Mouse (Mus musculus) neural tube, embryonic 15.5 days (tissue): ENCODE results near the gene Gm37240. TPM values are rescaled to one million over a fixed set of nuclear protein-coding genes. Genes with fewer than 3 reads are reported as not detected.

Experiments
- ATAC-seq: fragments of 200-750 bp; cut with Nextera tagmentation; 2 replicates; pipeline ENCODE4 v1.8.0; 2017; ENCODE audit warnings: mild to moderate bottlenecking, moderate TSS enrichment, moderate library complexity; ENCODE audit not compliant: low FRiP score
- H3K27ac ChIP-seq: fragments of 300-500 bp; sonication (generic); replicated peaks from 2 replicates; pipeline ENCODE4 v1.5.1; 2015; ENCODE audit warnings: mild to moderate bottlenecking, inconsistent platforms
- H3K27me3 ChIP-seq: fragments of 300-500 bp; sonication (generic); replicated peaks from 2 replicates; pipeline ENCODE4 v1.6.1; 2015; ENCODE audit warnings: inconsistent platforms
- H3K36me3 ChIP-seq: fragments of 300-500 bp; sonication (generic); 2 replicates; pipeline ENCODE4 v1.6.1; 2015; ENCODE audit warnings: inconsistent platforms
- H3K4me1 ChIP-seq: fragments of 300-500 bp; sonication (generic); 2 replicates; pipeline ENCODE4 v1.6.1; 2015; ENCODE audit warnings: inconsistent platforms
- H3K4me2 ChIP-seq: fragments of 300-500 bp; sonication (generic); 2 replicates; pipeline ENCODE4 v1.6.1; 2015; ENCODE audit warnings: inconsistent platforms, mild to moderate bottlenecking, moderate library complexity
- H3K4me3 ChIP-seq: fragments of 300-500 bp; sonication (generic); replicated peaks from 2 replicates; pipeline ENCODE4 v1.5.1; 2015; ENCODE audit warnings: mild to moderate bottlenecking, inconsistent platforms
- H3K9ac ChIP-seq: fragments of 300-500 bp; sonication (generic); replicated peaks from 2 replicates; pipeline ENCODE4 v1.6.1; 2015; ENCODE audit warnings: mild to moderate bottlenecking, inconsistent platforms
- H3K9me3 ChIP-seq: fragments of 300-500 bp; sonication (generic); replicated peaks from 2 replicates; pipeline ENCODE4 v1.6.1; 2016; ENCODE audit warnings: inconsistent platforms
- WGBS: fragments of 180-500 bp; shearing (Covaris S2); methylation state at CpG from one replicate; pipeline ENCODE4 v1.1.7; 2015; ENCODE audit warnings: mixed read lengths; 5-methylcytosine and 5-hydroxymethylcytosine counted together
- polyA plus RNA-seq: library from polyadenylated mRNA; unstranded; fragments of >200 nt; fragmentation: Nextera tagmentation; extraction: Ambion mirVana; gene quantifications from 2 replicates; pipeline ENCODE4 v1.2.1, GENCODE M21; 2015

Gm37240 gene
- polyA plus RNA-seq, 1 experiment from 2014 or later: 0.99 TPM

DNA sequence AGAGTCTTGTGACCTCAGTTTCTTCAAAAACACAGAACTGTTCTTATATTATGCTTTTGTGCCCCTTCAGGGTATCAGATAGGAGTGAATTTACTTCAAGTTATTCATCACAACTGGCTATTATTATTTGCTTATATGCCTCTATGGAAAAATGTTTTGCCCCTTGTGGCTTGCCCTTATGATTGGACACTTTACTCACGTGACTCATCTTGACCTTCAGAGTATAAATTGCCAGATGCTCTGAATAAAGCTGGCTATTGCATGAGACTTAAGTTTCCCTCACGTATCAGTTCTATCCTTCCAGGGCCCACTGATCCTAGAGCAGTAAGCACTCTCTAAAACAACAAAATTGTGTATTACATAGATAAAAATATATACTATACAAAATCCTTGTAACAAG lies 1385.2 kb downstream of the Gm37240 start:
- Histone ChIP-seq H3K4me2 (no peak overlapping the region), H3K36me3 (peaks cover 5% of the 10 kb centered on the region; the same call in 1 of the 2 replicates), H3K27ac (no peak overlapping the region), H3K27me3 (no peaks in the 10 kb centered on the region), H3K9ac (no peak overlapping the region), H3K4me3 (no peak overlapping the region), H3K4me1 (no peaks in the 10 kb centered on the region), H3K9me3 (no peaks in the 10 kb centered on the region)
- ATAC-seq: no peak
- WGBS: 81% methylated on average over 2 of the region's 2 CpGs

DNA sequence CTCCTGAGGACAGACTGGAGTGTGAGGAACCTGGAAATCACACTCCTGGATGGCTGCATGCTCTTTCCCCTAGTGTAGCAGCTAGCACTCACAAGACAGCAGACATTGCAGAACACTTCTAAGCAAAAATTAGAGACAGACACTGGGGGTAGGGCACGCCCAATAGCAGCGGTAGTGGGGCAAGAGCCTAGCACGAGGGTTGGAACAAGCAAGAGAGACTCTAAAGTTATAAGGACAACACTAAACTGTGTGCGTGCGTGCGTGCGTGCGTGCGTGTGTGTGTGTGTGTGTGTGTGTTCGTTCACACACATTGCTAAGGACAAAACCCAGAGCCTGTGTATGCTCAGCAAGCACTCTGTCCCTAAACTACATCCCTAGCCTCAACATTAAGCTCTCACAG lies 1386.8 kb downstream of the Gm37240 start:
- Histone ChIP-seq H3K4me2 (no peak overlapping the region), H3K9ac (no peak overlapping the region), H3K27ac (no peak overlapping the region), H3K4me1 (no peaks in the 10 kb centered on the region), H3K4me3 (no peak overlapping the region), H3K36me3 (peaks cover 5% of the 10 kb centered on the region; the same call in 1 of the 2 replicates), H3K27me3 (no peaks in the 10 kb centered on the region), H3K9me3 (no peaks in the 10 kb centered on the region)
- WGBS: 71% methylated on average over 10 of the region's 10 CpGs
- no peak for ATAC-seq

DNA sequence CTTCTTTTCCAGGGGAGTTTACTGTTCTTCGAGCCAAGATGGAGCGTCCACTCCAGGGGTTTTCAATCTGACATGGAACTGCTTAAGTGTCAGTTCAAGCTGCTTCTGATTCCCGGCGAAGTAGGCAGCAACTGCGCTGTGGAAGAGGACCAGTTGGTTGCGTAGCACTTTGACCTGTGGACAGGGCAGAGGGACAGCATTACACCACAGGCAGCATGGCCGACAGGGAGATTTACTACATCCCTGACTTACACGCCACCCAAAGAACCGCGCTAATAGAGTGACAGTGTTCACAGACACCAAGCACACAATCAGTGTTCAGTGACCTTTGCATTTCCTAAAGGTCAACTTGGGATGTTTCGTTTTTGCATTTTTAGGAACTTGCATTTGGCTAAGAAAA lies 1389.6 kb downstream of the Gm37240 start:
- WGBS: 41% methylated on average over 11 of the region's 11 CpGs
- no peak overlapping the region for H3K27ac ChIP-seq

GRCm38 (mm10) chr3:84492657-84493056 lies 1394.7 kb downstream of the Gm37240 start:
- Histone ChIP-seq H3K4me1 (no peaks in the 10 kb centered on the region), H3K4me3 (no peak overlapping the region), H3K9me3 (no peaks in the 10 kb centered on the region), H3K27ac (no peak overlapping the region), H3K9ac (no peak overlapping the region), H3K4me2 (no peak overlapping the region), H3K36me3 (no peaks in the 10 kb centered on the region), H3K27me3 (no peaks in the 10 kb centered on the region)
- 93% methylated on average over 8 of the region's 8 CpGs for WGBS
- ATAC-seq: no peak

More for the DNA sequence above, 1389.6 kb downstream of the Gm37240 start:
- Histone ChIP-seq H3K9ac (no peak overlapping the region), H3K4me2 (no peak overlapping the region), H3K4me3 (no peak overlapping the region), H3K27me3 (no peaks in the 10 kb centered on the region), H3K9me3 (no peaks in the 10 kb centered on the region), H3K4me1 (no peaks in the 10 kb centered on the region), H3K36me3 (no peaks in the 10 kb centered on the region)
- no peak for ATAC-seq

DNA sequence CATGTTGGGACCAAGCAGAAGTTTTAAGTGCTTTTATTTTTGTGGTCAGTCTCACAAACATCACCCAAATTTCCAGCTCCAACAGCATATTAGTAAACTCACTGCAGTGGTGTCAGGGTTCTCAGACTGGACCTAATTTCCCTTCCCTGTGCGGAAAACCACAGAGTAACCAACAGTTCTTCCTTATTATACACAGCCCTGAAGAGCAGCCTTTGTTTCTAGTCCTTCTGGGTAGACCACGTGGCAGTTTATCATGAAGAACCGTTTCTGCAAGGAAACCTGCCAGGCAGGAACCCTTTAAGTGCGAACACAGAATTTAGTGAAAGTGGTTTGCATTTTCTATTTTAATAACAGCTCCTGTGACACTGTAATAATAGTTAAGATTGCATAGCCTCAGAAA lies 1395.2 kb downstream of the Gm37240 start:
- no peaks in the 10 kb centered on the region for H3K36me3 ChIP-seq
- no peaks in the 10 kb centered on the region for H3K4me1 ChIP-seq
- ATAC-seq: no peak
- no peak overlapping the region for H3K9ac ChIP-seq
- H3K9me3 ChIP-seq: no peaks in the 10 kb centered on the region
- H3K4me3 ChIP-seq: no peak overlapping the region
- H3K27ac ChIP-seq: no peak overlapping the region
- no peak overlapping the region for H3K4me2 ChIP-seq
- 72% methylated on average over 4 of the region's 4 CpGs for WGBS
- H3K27me3 ChIP-seq: no peaks in the 10 kb centered on the region

DNA sequence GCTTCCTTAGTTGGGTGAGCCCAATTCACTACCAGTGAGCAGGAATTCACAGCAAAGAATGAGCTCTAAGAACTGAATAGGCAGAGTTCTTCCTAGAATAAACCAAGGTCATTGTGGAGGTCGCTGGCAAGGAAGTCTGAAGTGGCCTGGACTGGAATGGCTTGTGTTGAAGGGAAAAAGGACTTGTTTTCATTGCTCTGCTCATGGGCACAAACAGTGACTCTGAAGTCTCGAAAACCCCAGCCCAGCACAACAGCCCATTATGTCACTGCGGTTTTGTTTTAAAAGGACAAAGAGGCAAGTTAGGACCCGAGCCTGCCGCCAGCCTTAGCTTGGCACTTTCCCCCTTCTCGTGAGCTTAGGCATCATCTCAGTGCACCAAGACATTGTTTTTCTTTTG lies 1398.6 kb downstream of the Gm37240 start:
- Histone ChIP-seq H3K9me3 (no peaks in the 10 kb centered on the region), H3K4me1 (no peaks in the 10 kb centered on the region), H3K27ac (no peak overlapping the region), H3K36me3 (no peaks in the 10 kb centered on the region), H3K9ac (no peak overlapping the region), H3K4me2 (no peak overlapping the region), H3K4me3 (no peak overlapping the region), H3K27me3 (no peaks in the 10 kb centered on the region)
- no peak for ATAC-seq
- 29% methylated on average over 6 of the region's 6 CpGs for WGBS

- H3K9ac ChIP-seq: no peak overlapping the region
- no peaks in the 10 kb centered on the region for H3K36me3 ChIP-seq
- H3K4me2 ChIP-seq: no peak overlapping the region
- 0 out of 2 replicates have a peak, but pooled peaks cover 4% of the 10 kb centered on the region for H3K27me3 ChIP-seq
- no peaks in the 10 kb centered on the region for H3K9me3 ChIP-seq
- 76% methylated on average over 3 of the region's 3 CpGs for WGBS
- H3K27ac ChIP-seq: no peak overlapping the region
- H3K4me1 ChIP-seq: peaks cover 12% of the 10 kb centered on the region
- ATAC-seq: no peak
- no peak overlapping the region for H3K4me3 ChIP-seq
Measured at GRCm38 (mm10) chr3:84484891-84485290, 1402.4 kb downstream of the Gm37240 start.

DNA sequence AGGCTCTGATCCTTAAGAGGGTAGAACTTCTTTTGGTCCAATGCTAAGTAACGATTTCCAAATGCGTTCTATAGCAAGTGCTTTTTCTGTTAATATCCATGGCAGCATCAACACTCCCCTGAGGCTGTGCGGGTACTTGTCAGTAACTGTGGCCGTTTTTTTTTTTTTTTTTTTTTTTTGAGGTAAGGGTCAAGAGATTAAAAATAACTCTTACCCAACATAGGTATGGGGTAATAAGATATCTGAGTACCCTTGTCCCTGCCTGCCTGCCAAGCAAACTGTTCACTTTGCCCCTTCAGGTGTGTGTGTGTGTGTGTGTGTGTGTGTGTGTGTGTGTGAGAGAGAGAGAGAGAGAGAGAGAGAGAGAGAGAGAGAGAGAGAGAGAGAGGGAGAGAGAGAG lies 1403.0 kb downstream of the Gm37240 start:
- WGBS: 77% methylated on average over 4 of the region's 4 CpGs
- ATAC-seq: no peak
- H3K36me3 ChIP-seq: no peaks in the 10 kb centered on the region
- peaks cover 17% of the 10 kb centered on the region for H3K4me1 ChIP-seq
- no peak overlapping the region for H3K4me3 ChIP-seq
- no peak overlapping the region for H3K9ac ChIP-seq
- H3K27ac ChIP-seq: no peak overlapping the region
- H3K4me2 ChIP-seq: no peak overlapping the region
- H3K9me3 ChIP-seq: no peaks in the 10 kb centered on the region
- H3K27me3 ChIP-seq: 0 out of 2 replicates have a peak, but pooled peaks cover 4% of the 10 kb centered on the region

DNA sequence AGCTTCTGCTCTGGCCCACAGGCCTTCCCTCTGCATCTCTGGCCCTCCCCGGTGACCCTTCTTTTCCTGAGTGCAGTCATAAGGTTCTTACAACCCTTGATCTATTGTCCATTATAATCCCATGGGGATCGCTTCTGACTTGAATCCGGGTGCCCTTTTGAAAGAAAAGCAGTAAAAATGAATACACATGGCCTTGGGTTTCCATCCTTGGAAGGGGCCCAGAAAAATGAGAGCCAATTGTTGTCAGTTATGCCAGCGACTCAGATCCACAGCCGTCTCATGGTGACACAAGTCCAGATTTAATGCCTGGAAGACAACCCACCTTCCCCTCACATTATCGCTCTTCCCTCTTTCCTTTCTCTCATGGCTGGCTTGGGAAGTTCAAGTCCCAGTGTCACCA lies 1405.2 kb downstream of the Gm37240 start:
- WGBS: 63% methylated on average over 6 of the region's 6 CpGs
- H3K4me1 ChIP-seq: peaks cover 33% of the 10 kb centered on the region
- peaks cover 14% of the 10 kb centered on the region for H3K27me3 ChIP-seq
- no peaks in the 10 kb centered on the region for H3K36me3 ChIP-seq
- no peak overlapping the region for H3K27ac ChIP-seq
- H3K9me3 ChIP-seq: no peaks in the 10 kb centered on the region
- no peak overlapping the region for H3K4me2 ChIP-seq
- no peak for ATAC-seq
- no peak overlapping the region for H3K4me3 ChIP-seq
- no peak overlapping the region for H3K9ac ChIP-seq

- H3K4me2 ChIP-seq: peak overlapping the region; percentile 93
- no peak for ATAC-seq
- 2% methylated on average over 11 of the region's 11 CpGs for WGBS
- H3K27ac ChIP-seq: no peak overlapping the region
- peaks cover 14% of the 10 kb centered on the region for H3K27me3 ChIP-seq
- H3K9ac ChIP-seq: no peak overlapping the region
- peak overlapping the region; percentile 77 for H3K4me3 ChIP-seq
- no peaks in the 10 kb centered on the region for H3K9me3 ChIP-seq
- no peaks in the 10 kb centered on the region for H3K36me3 ChIP-seq
- peaks cover 33% of the 10 kb centered on the region for H3K4me1 ChIP-seq
Measured at GRCm38 (mm10) chr3:84481104-84481503, 1406.2 kb downstream of the Gm37240 start.

DNA sequence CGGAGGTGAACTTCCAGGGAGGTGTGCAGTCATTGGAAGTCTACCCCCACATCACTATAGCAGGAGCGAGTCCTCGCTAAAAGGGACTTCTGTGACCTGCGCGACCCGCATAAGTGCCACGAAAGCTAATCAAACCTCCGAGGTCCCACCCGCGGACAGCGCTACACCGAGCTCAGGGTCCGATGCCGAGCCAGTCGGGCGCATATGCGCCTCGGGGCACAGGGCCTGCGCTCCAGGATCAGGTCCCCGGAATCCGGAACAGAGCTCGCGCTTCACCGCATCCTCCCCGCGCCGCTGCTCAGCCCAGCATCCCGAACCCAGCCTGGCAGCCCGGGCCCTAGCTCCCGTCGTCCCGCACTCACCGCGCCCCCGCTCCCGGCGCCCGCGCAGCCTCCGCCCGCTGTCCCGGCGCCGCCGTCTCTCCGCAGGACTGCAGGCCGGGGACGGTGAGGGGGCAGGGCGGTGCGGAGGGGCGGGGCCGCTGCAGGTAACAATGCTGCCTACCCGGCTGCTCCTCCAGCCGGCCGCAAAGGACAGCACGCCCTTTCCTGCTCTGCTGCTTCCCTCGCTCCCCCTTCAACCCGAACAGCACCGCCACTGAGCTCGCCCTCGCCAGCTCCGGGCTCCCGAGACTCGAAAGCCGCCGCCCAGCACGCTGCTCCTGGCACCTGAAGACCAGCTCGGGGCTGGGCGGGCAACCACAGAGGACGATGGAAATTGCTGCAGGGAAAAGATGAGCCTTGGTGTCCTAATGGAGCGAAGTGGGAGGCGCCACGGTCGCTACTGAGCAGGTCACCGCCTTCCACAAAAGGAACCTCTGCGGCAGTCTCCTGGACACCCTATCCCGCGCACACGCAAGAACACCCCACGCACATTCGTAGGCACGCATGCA lies 1407.1 kb downstream of the Gm37240 start, which contains the start of gene Fhdc1:
Fhdc1 (minus strand) TSS at position 424 of the 892 bp plus-strand sequence.
- H3K4me2 ChIP-seq: peak within 1 kb of the TSS; percentile 93
- H3K27me3 ChIP-seq: peaks cover 14% of the 10 kb centered on the region
- peak within 1 kb of the TSS; percentile 77 for H3K4me3 ChIP-seq
- peak; percentile 75 for ATAC-seq
- 2% methylated on average over 80 of the region's 82 CpGs for WGBS
- H3K9me3 ChIP-seq: no peaks in the 10 kb centered on the region
- H3K36me3 ChIP-seq: no peaks in the 10 kb centered on the region
- peak within 1 kb of the TSS; percentile 77 for H3K27ac ChIP-seq
- peak within 1 kb of the TSS; percentile 78 for H3K9ac ChIP-seq
- H3K4me1 ChIP-seq: peaks cover 33% of the 10 kb centered on the region
